Mouse (Mus musculus) midbrain, postnatal 0 days (tissue): ENCODE data around the gene Fam169b. TPM values are rescaled to one million over a fixed set of nuclear protein-coding genes. Genes with fewer than 3 reads are reported as not detected.

ENCODE experiments used
- ATAC-seq: fragments of 200-750 bp; cut with Nextera tagmentation; 2 replicates; pipeline ENCODE4 v1.8.0; 2017; ENCODE audit warnings: moderate number of reproducible peaks, mild to moderate bottlenecking, moderate TSS enrichment, moderate library complexity; ENCODE audit not compliant: low FRiP score
- DNase-seq: peaks from one replicate; pipeline ENCODE4 v3.0.0-alpha.2; 2015; ENCODE audit warnings: low spot score
- H3K27ac ChIP-seq: fragments of 300-500 bp; sonication (generic); 2 replicates; pipeline ENCODE4 v1.5.1; 2014; ENCODE audit warnings: low read depth, mild to moderate bottlenecking, low read length, mixed read lengths
- H3K27me3 ChIP-seq: fragments of 300-500 bp; sonication (generic); 2 replicates; pipeline ENCODE4 v1.6.1; 2014; ENCODE audit warnings: low read length, control low read depth, mixed read lengths; ENCODE audit not compliant: insufficient read depth
- H3K36me3 ChIP-seq: fragments of 300-500 bp; sonication (generic); 2 replicates; pipeline ENCODE4 v1.6.1; 2014; ENCODE audit warnings: low read length, control low read depth, mixed read lengths; ENCODE audit not compliant: insufficient read depth
- H3K4me1 ChIP-seq: fragments of 300-500 bp; sonication (generic); 2 replicates; pipeline ENCODE4 v1.6.1; 2014; ENCODE audit warnings: mild to moderate bottlenecking, control low read depth, antibody characterized with exemption, low read length, mixed read lengths; ENCODE audit not compliant: insufficient read depth
- H3K4me2 ChIP-seq: fragments of 300-500 bp; sonication (generic); 2 replicates; pipeline ENCODE4 v1.6.1; 2014; ENCODE audit warnings: low read depth, mild to moderate bottlenecking, low read length, mixed read lengths; ENCODE audit not compliant: poor library complexity, severe bottlenecking
- H3K4me3 ChIP-seq: fragments of 300-500 bp; sonication (generic); 2 replicates; pipeline ENCODE4 v1.5.1; 2014; ENCODE audit warnings: low read depth, mild to moderate bottlenecking, low read length, moderate library complexity
- H3K9ac ChIP-seq: fragments of 300-500 bp; sonication (generic); replicated peaks from 2 replicates; pipeline ENCODE4 v1.6.1; 2014; ENCODE audit warnings: mild to moderate bottlenecking, low read length, moderate library complexity, mixed read lengths; ENCODE audit not compliant: poor library complexity, severe bottlenecking
- H3K9me3 ChIP-seq: fragments of 300-500 bp; sonication (generic); 2 replicates; pipeline ENCODE4 v1.6.1; 2016; ENCODE audit warnings: low read length, control low read depth
- CTCF ChIP-seq: IDR thresholded peaks from 2 replicates; pipeline ENCODE4 v1.5.1; 2016; ENCODE audit warnings: antibody characterized with exemption, mild to moderate bottlenecking
- WGBS: fragments of 180-500 bp; shearing (Covaris S2); extraction: QIAGEN DNeasy Blood & Tissue Kit; methylation state at CpG from one replicate; pipeline ENCODE4 v1.1.7; 2014; 5-methylcytosine and 5-hydroxymethylcytosine counted together
- polyA plus RNA-seq: library from polyadenylated mRNA; unstranded; fragments of >200 nt; fragmentation: Nextera tagmentation; extraction: Ambion mirVana; gene quantifications from 2 replicates; pipeline ENCODE4 v1.2.1, GENCODE M21; 2015
- total RNA-seq: library from RNA; depleted of rRNA; stranded (reverse); fragments of >200 nt; gene quantifications from 2 replicates; pipeline ENCODE4 v1.2.3, GENCODE M21; 2014

The Fam169b gene
- total and polyA plus RNA-seq, 2 experiments from 2014 or later: not detected

DNA sequence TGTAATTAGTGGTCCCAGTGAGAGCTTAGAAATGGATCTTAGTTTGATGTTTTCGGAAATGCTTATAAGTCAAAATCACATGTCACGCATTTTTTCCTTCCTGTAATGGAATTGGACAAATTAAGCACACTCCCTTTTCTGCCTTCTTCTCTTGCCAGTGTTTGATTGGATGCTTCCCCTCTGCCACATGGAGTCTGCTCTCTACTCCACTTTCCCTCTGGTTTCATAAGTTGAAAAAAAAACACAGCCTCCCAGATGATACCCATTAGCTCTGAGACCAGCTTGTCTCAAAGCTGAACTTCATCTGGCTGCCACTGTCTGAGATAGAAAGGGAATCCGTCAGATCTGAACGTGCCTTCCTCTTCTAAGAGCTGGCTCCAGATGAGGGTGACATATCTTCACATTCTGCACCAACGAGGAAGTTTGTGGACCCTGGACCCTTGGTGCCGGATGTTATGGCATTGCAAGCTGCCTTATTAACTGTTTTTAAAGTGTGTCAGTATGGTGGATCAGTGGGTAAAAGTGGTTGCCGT lies 52.6 kb downstream of the Fam169b start:
- Histone ChIP-seq H3K9ac (no peak overlapping the region), H3K27me3 (no peaks in the 10 kb centered on the region), H3K27ac (no peak overlapping the region), H3K36me3 (no peaks in the 10 kb centered on the region), H3K4me3 (no peak overlapping the region), H3K4me2 (no peak overlapping the region), H3K9me3 (no peaks in the 10 kb centered on the region), H3K4me1 (no peaks in the 10 kb centered on the region)
- DNase-seq (no peak), ATAC-seq (no peak)
- TF ChIP-seq CTCF: no peak
- WGBS: 81% methylated on average over 7 of the region's 7 CpGs

DNA sequence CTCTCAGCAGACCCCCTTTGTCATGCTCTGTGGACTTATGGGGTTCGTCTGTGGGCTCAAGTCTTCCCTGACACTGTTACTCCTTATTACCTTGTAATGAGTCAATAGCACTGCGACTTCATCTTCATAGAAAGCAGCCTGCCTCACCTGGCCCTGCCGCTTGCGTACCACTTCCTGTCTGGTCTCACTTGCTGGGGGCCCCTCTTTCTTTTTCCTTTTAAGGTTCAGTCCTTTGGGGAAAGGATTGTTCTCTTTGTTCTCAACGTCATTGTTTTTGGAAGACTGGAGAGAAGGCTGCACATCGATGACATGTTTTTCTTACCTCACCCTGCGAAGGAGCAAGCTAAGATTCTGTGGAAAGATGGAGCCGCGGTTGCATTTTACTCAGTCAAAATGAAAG lies 55.4 kb downstream of the Fam169b start:
- H3K9me3 ChIP-seq: no peaks in the 10 kb centered on the region
- H3K4me2 ChIP-seq: no peak overlapping the region
- DNase-seq (no peak), ATAC-seq (no peak)
- TF ChIP-seq CTCF: no peak
- H3K27me3 ChIP-seq: no peaks in the 10 kb centered on the region
- no peak overlapping the region for H3K9ac ChIP-seq
- H3K4me1 ChIP-seq: no peaks in the 10 kb centered on the region
- H3K4me3 ChIP-seq: no peak overlapping the region
- H3K27ac ChIP-seq: no peak overlapping the region
- no peaks in the 10 kb centered on the region for H3K36me3 ChIP-seq
- WGBS: 82% methylated on average over 9 of the region's 9 CpGs

DNA sequence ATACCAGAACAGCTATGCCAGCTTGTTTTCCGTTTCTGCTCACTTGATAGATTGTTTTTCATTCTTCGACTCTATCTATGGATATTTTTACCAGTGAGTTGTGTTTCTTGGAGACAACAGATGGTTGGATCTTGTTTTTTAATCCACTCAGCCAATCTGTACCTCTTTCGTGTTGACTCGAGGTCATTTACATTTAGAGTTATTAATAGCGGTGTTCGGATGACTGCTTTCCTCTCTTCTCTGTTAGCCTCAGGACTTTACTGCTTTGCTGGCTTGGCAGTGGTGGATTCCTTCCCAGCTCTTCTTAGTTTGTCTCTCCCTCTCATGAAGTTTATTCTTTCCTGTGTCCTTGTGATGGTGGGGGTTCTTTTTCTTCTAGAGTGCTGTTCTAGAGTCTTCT lies 59.2 kb downstream of the Fam169b start:
- no peak overlapping the region for H3K9ac ChIP-seq
- H3K4me1 ChIP-seq: no peaks in the 10 kb centered on the region

DNA sequence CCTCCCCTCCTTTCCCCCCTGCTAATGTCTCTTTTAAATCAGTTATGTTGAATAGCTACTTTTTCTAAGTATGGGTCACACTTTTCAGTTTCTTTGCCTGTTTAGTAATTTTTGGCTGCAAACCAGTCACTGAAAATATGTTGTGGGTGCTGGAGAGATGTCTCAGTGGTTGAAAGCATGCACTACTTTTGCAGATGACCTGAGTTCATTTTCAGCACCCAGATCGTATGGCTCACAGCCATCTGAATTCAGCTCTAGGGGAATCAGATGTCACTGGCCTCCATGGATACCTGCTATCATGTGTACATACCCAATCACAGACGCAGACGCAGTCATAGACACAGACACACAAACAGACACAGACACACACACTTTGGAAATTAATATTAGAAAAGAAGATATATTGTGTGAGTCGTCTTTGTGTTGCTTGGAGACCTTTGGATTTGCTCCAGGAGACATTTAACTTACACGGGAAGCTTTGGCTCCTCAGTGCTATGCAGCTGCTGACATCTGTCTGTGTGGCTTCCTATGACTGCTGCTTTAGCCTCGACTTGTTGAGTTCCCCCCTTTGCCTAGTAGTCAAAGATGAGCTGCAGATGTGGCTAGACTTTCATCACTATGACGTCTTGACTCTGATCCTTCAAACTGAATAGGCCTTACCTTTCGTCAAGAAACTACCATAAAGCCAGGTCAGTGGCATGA lies 63.6 kb downstream of the Fam169b start:
- Histone ChIP-seq H3K4me2 (no peak overlapping the region), H3K9me3 (no peaks in the 10 kb centered on the region), H3K4me1 (no peaks in the 10 kb centered on the region), H3K4me3 (no peak overlapping the region), H3K27me3 (no peaks in the 10 kb centered on the region), H3K9ac (no peak overlapping the region), H3K36me3 (no peaks in the 10 kb centered on the region), H3K27ac (no peak overlapping the region)
- TF ChIP-seq CTCF: no peak
- 84% methylated on average over 8 of the region's 8 CpGs for WGBS
- ATAC-seq (no peak), DNase-seq (no peak)

More for the DNA sequence above, 59.2 kb downstream of the Fam169b start:
- no peaks in the 10 kb centered on the region for H3K36me3 ChIP-seq
- no peak for ATAC-seq
- no peak for TF ChIP-seq CTCF
- DNase-seq: no peak
- no peak overlapping the region for H3K27ac ChIP-seq
- no peaks in the 10 kb centered on the region for H3K27me3 ChIP-seq
- H3K4me3 ChIP-seq: no peak overlapping the region
- no peaks in the 10 kb centered on the region for H3K9me3 ChIP-seq
- H3K4me2 ChIP-seq: no peak overlapping the region
- 95% methylated on average over 6 of the region's 6 CpGs for WGBS

DNA sequence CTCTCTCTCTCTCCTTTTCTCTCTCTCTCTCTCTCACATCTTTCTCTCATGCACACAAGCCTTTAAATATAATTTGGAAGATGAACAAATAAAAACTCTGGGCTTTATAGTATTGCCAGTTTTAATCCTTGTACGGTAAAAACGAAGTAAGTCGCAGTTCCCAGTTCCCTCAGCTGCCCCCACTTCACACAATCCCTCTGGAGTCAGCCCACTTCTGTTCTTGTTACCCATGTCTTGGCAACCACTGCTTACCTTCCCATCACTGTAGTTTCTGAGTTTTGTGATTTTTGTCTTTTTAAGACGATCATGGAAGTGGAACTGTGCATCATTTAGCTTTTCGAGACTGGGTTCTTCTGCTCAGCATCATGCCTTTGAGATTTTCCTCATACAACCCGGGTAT lies 65.0 kb downstream of the Fam169b start:
- Histone ChIP-seq H3K4me3 (no peak overlapping the region), H3K4me1 (no peaks in the 10 kb centered on the region), H3K4me2 (no peak overlapping the region), H3K36me3 (no peaks in the 10 kb centered on the region), H3K9me3 (no peaks in the 10 kb centered on the region), H3K27me3 (no peaks in the 10 kb centered on the region), H3K27ac (no peak overlapping the region), H3K9ac (no peak overlapping the region)
- no peak for ATAC-seq
- TF ChIP-seq CTCF: no peak
- 44% methylated on average over 6 of the region's 6 CpGs for WGBS
- no peak for DNase-seq

DNA sequence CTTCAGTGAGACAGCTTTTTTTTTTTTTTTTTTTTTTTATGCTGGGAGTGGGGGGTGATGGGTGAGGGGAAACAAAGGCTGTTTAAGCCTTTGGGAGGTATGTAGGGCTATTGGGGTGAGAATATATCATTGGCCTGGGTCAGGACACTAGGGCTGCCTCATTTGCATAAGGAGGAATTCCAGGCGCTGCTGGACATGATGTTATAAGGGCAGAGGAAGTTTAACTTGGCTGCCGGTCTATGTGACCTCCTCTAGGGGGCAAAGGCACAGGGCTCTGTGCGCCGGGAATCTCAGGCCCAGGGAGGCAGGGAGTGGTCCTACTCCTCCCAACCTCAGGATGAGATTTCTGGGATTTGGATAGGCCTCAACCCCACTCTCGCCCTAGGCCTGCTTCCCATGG lies 70.9 kb downstream of the Fam169b start:
- DNase-seq (no peak), ATAC-seq (no peak)
- Histone ChIP-seq H3K9ac (no peak overlapping the region), H3K27me3 (no peaks in the 10 kb centered on the region), H3K9me3 (no peaks in the 10 kb centered on the region), H3K36me3 (no peaks in the 10 kb centered on the region), H3K4me3 (no peak overlapping the region), H3K4me2 (no peak overlapping the region), H3K4me1 (no peaks in the 10 kb centered on the region), H3K27ac (no peak overlapping the region)
- no peak for TF ChIP-seq CTCF
- WGBS: 55% methylated on average over 5 of the region's 5 CpGs
